Mouse (Mus musculus) lung, adult 2 months (tissue): Measurements from ENCODE around the gene Rbbp7. TPM values are rescaled to one million over a fixed set of nuclear protein-coding genes. Genes with fewer than 3 reads are reported as not detected.
"Not testable (repeated sequence)": the region's sequence is repeated elsewhere in the genome, so short reads cannot be mapped to it uniquely, and the experiment has no call there.

ENCODE experiments used
- DNase-seq: peaks from one replicate; pipeline ENCODE4 v3.0.0; 2022
- H3K4me1 ChIP-seq: fragments of 200-500 bp; 2 replicates; pipeline ENCODE4 v1.6.1; 2011; ENCODE audit warnings: low read length; ENCODE audit not compliant: control insufficient read depth, insufficient read depth
- H3K4me3 ChIP-seq: fragments of 200-500 bp; replicated peaks from 2 replicates; pipeline ENCODE3; 2011; ENCODE audit warnings: low read depth, mild to moderate bottlenecking, control low read depth, low read length; ENCODE audit errors: extremely low read depth
- CTCF ChIP-seq: fragments of 200-500 bp; IDR thresholded peaks from 2 replicates; pipeline ENCODE4 v1.5.1; 2011; ENCODE audit warnings: mild to moderate bottlenecking, low read length, control low read depth; ENCODE audit not compliant: insufficient read depth
- POLR2A ChIP-seq: fragments of 200-500 bp; IDR thresholded peaks from 2 replicates; pipeline ENCODE4 v1.6.1; 2011; ENCODE audit warnings: low read depth, mild to moderate bottlenecking, control low read depth, low read length, borderline replicate concordance; ENCODE audit errors: extremely low read depth
- WGBS: fragments of 180-500 bp; shearing (Covaris S2); methylation state at CpG from one replicate; pipeline ENCODE4 v1.1.7; 2018; 5-methylcytosine and 5-hydroxymethylcytosine counted together
- polyA plus RNA-seq: library from polyadenylated mRNA; depleted of rRNA; stranded (reverse); fragments of >200 nt; gene quantifications from 2 replicates; pipeline ENCODE4 v1.2.3, GENCODE M21; 2012

Rbbp7 gene
- polyA plus RNA-seq, 1 experiment: 50.1 TPM

DNA sequence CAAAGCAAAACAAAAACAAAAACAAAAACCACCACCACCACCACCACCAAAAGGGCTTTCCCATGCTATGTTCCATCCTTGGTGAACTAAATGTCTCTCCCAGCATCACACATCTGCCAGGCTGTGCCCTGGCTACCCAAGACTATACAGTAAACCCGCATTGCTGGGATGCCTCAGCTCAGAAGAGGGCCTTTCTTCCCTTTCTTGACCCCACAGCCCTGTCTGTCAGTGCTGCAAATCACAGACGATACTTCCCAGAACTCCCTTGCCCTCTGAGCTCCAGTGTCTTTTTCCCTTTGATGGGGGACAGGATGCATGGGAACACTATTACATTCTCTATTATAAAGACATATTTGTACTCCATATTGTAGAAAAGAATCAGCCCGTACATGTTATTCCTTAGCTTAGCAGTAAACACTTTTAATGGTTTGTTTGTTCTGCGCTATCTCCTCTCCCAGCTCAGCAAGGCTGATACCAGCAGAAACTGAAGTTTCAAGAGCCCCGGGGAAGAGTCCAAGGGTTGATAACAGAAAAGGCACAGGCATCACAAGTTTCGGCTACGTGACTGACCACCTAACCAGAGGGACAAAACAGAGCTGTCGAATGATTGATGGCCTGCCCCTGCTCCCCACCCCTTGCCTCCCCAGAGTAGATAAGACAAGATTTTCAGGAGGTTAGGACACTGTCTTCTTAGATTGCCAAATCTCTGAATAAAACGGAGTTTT is 11.3 kb upstream of the Rbbp7 start:
- H3K4me3 ChIP-seq: no peak overlapping the region
- no peak for DNase-seq
- no peaks in the 10 kb centered on the region for H3K4me1 ChIP-seq
- 65% methylated on average over 9 of the region's 9 CpGs for WGBS
- TF ChIP-seq CTCF: no peak
- no peak for TF ChIP-seq POLR2A

DNA sequence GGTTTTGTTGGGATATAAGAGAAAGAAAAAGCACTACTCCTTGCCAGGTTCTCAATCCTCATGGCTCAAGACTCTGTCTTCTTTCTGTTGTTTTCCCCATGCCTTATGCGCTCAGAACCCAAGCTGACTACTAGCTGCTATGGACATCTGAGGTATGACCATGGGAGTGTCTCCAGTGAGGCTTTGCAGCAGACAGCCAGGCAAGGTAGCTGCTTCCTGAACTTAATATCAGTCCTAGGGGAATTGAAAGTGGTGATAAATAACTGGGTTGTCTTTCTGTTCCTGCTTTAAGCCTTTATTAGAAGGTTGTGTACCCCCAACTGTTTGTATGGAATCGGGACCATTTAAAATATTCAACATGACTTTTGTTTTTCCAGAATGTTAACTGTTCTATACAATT is 7.8 kb upstream of the Rbbp7 start:
- no peak for TF ChIP-seq CTCF
- no peak for TF ChIP-seq POLR2A
- DNase-seq: no peak
- WGBS: 89% methylated on average over 2 of the region's 2 CpGs
- H3K4me1 ChIP-seq: no peaks in the 10 kb centered on the region
- no peak overlapping the region for H3K4me3 ChIP-seq

GRCm38 (mm10) chrX:162754314-162754713 is 5.9 kb upstream of the Rbbp7 start:
- Histone ChIP-seq H3K4me3 (no peak overlapping the region), H3K4me1 (no peaks in the 10 kb centered on the region)
- TF ChIP-seq POLR2A (no peak), CTCF (no peak)
- DNase-seq: no peak
- WGBS: 79% methylated on average over 4 of the region's 4 CpGs

- DNase-seq: no peak
- Histone ChIP-seq H3K4me3 (no peak overlapping the region), H3K4me1 (no peaks in the 10 kb centered on the region)
- TF ChIP-seq POLR2A: no peak
- TF ChIP-seq CTCF: no peak
- WGBS: 66% methylated on average over 7 of the region's 7 CpGs
These were observed 4.1 kb upstream of the Rbbp7 start for GRCm38 (mm10) chrX:162756058-162756457.

DNA sequence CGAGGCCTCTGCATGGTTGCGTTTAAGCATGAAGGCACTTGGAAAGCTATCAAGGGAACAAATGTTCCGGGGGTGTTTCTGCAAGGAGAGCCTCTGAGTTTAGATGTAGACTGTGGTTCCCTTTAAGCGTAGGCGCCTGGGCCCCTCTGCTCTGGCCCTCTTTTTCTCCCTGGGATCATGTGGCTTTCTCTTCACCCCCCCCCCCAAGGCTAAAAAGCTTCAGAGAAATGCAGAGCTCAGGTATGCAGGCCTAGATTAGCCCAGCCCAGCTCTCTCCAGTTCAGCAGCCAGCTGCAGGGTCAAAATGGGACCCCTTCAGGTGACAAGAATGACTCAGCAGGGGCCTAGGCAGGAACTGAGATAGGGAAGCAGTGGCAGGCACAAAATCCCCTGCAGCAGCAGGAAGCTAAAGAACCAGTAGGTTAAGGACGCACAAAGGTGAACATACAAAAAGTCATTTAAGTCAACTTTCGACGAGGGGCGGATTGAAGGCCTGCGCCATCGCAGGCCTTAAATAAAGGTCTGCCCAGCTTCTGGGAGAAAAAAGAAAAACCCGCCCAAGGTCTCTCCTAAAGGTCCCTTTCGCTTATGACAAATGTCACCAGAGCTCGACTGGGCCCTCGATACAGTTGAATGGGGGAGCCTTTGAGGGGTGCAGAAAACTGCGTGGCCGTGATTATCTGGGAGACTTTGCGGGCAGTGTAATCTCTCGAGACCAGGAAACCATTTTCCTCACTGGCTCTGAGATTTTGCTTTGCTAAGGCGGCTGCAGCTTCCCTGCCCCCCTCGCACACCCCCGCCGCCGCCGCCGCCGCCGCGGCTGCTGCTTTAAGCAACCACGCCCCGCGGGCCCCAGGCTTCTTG is 719 bp upstream of the Rbbp7 start:
- Histone ChIP-seq H3K4me3 (peak overlapping the region; percentile 57), H3K4me1 (no peaks in the 10 kb centered on the region)
- no peak for DNase-seq
- TF ChIP-seq CTCF (no peak), POLR2A (peak; percentile 28; the same call in 1 of the 2 replicates)
- WGBS: 39% methylated on average over 32 of the region's 32 CpGs

- H3K4me3 ChIP-seq: peak overlapping the region; percentile 94
- WGBS: 28% methylated on average over 50 of the region's 50 CpGs
- no peak for DNase-seq
- no peaks in the 10 kb centered on the region for H3K4me1 ChIP-seq
- TF ChIP-seq CTCF: no peak
These were observed 835 bp downstream of the Rbbp7 start for GRCm38 (mm10) chrX:162760958-162761515.

GRCm38 (mm10) chrX:162761716-162762395 is 1.7 kb downstream of the Rbbp7 start:
- TF ChIP-seq CTCF (no peak), POLR2A (no peak)
- H3K4me1 ChIP-seq: no peaks in the 10 kb centered on the region
- H3K4me3 ChIP-seq: no peak overlapping the region
- WGBS: 45% methylated on average over 9 of the region's 9 CpGs
- DNase-seq: no peak

GRCm38 (mm10) chrX:162770726-162771125 is 10.5 kb downstream of the Rbbp7 start:
- DNase-seq: no peak
- no peak overlapping the region for H3K4me3 ChIP-seq
- no peaks in the 10 kb centered on the region for H3K4me1 ChIP-seq
- TF ChIP-seq POLR2A: no peak
- no peak for TF ChIP-seq CTCF
- 60% methylated on average over 1 of the region's 1 CpGs for WGBS

DNA sequence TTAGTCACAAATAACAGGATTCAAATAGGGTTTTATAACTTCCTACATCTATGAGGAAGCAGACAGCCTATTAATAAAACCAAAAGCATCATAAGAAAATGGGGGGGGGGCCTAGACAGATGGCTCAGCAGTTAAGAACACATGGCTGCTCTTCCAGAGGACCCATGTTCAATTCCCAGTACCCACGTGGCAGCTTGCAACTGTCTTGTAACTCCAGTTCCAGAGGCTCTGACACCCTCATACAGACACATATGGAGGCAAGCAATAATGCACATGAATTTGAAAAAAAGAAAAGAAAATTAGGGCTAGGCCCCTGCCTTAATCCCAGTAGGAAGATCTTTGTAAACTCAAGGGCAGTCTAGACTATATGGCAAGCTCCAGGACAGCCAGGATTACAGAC is 28.2 kb downstream of the Rbbp7 start:
- DNase-seq: no peak
- Histone ChIP-seq H3K4me1 (no peaks in the 10 kb centered on the region), H3K4me3 (no peak overlapping the region)
- TF ChIP-seq CTCF (no peak), POLR2A (no peak)
- WGBS: 47% methylated on average over 1 of the region's 1 CpGs

GRCm38 (mm10) chrX:162791392-162791791 is 31.2 kb downstream of the Rbbp7 start:
- 78% methylated on average over 5 of the region's 5 CpGs for WGBS
- H3K4me3 ChIP-seq, H3K4me1 ChIP-seq, DNase-seq: not testable (repeated sequence)
